In the genomic region with DNA sequence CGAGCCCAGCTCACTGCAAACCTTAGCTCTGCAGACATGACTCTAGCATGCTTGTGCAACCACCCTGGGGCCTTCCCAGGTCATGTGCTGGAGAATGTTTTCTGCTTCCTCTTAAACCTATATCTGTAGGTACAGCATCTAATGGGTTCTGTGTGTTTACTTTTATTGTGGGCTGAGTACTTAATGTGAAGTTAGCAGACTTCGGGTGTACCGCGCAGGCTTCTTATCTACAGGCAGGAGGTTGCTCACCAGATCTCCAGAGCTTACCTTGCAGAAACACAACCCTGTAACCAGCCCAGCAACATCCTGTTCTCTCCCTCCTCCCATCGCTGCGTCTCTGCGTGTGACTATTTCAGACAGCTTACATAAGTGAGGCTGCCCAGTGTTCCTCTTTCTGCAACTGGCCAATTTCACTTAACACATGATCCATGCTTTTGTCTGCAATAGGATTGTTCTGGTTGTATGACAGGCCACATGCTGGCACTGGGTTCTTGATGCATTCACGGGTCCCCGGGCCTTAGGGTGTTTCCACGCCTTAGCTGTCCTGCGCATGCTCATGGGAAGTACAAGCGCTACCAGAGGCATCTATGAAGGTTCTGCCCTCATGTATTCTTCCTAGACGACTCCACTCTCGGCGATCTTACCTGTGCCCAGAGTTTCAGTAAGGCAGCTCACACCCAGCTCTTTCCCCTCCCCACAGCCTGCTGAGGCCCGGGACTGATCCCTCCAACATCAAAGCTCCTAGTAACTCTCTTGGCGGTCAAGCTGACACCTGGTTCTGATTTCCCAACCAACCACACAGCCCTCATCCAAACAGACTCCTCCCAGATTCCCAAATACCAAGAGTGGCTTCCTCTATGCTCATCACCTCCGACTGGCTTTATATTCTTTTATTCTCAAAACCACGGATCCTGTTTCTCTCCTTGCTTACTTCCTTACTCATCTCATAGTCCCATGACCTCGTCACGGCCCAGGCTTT, we compare ENCODE assay signal across 8 mouse cellular contexts.
DNase-seq lines count a peak whose midpoint lies in the region; TF ChIP-seq lines count a peak whose summit lies in the region.

No protein-coding gene starts in this region.

- peaks cover 32% of the 10 kb centered on the region for H3K79me3 ChIP-seq in C2C12 (ENCODE audit: low read depth)

- 68% methylated on average over 21 of the region's 21 CpGs for WGBS in heart, embryonic 10.5 days
- 82% methylated on average over 21 of the region's 21 CpGs for WGBS in hindbrain, embryonic 10.5 days

- peaks cover 28% of the 10 kb centered on the region for H3K4me1 ChIP-seq in heart, embryonic 10.5 days
- H3K4me1 ChIP-seq in hindbrain, embryonic 10.5 days (replicated peaks) = peaks cover 18% of the 10 kb centered on the region

- DNase-seq in frontal cortex, postnatal 36 days (ENCODE audit: low spot score in 2 of 2) = peak; percentile 35 to 66
- no peak for DNase-seq in frontal cortex, postnatal 25 days (ENCODE audit: low spot score in 2 of 2)
- no peak for DNase-seq in heart, embryonic 10.5 days (ENCODE audit: low spot score)
- peak; percentile 59 for DNase-seq in lung, postnatal 25 days (ENCODE audit: low spot score)
- peak; percentile 68 for DNase-seq in thymus, postnatal 14 days
- no peak for DNase-seq in hindbrain, embryonic 10.5 days (ENCODE audit: low spot score)
- DNase-seq in cerebellum, adult 11 months = no peak

- no peak overlapping the region for H3K4me3 ChIP-seq in C2C12 (ENCODE audit: insufficient read depth, poor library complexity, severe bottlenecking)
- no peak overlapping the region for H3K4me3 ChIP-seq in heart, embryonic 10.5 days
- no peak overlapping the region for H3K4me3 ChIP-seq in hindbrain, embryonic 10.5 days

- H3K36me3 ChIP-seq in C2C12 (ENCODE audit: control insufficient read depth, insufficient read depth) = peaks cover 14% of the 10 kb centered on the region
- H3K36me3 ChIP-seq in heart, embryonic 10.5 days = no peaks in the 10 kb centered on the region
- H3K36me3 ChIP-seq in hindbrain, embryonic 10.5 days = no peaks in the 10 kb centered on the region

- no peaks in the 10 kb centered on the region for H3K9me3 ChIP-seq in heart, embryonic 10.5 days
- no peaks in the 10 kb centered on the region for H3K9me3 ChIP-seq in hindbrain, embryonic 10.5 days

- H3K27me3 ChIP-seq in C2C12 (ENCODE audit: control insufficient read depth, insufficient read depth, insufficient read length) = no peaks in the 10 kb centered on the region
- H3K27me3 ChIP-seq in heart, embryonic 10.5 days (ENCODE audit: insufficient read depth, poor library complexity, severe bottlenecking) = no peaks in the 10 kb centered on the region
- H3K27me3 ChIP-seq in hindbrain, embryonic 10.5 days (ENCODE audit: insufficient read depth, poor library complexity, severe bottlenecking) = no peaks in the 10 kb centered on the region

- peaks cover 51% of the 10 kb centered on the region for H3K79me2 ChIP-seq in C2C12 (ENCODE audit: control insufficient read depth, insufficient read depth)

- no peak for TF ChIP-seq CTCF in C2C12 (IDR thresholded peaks at IDR 0.05; ENCODE audit: control insufficient read depth, insufficient read depth, insufficient read length)

- H3K27ac ChIP-seq in heart, embryonic 10.5 days = 0 out of 2 replicates have a peak overlapping the region, but pooled peaks have one; percentile 22
- no peak overlapping the region; the same call in 1 of the 2 replicates for H3K27ac ChIP-seq in hindbrain, embryonic 10.5 days

- H3ac ChIP-seq in C2C12 (ENCODE audit: control insufficient read depth, insufficient read length, low read depth) = no peak overlapping the region

TF ChIP-seq in C2C12, 6 proteins besides CTCF, POLR2A, EP300 and RAD21:
- TF ChIP-seq CEBPB (IDR thresholded peaks at IDR 0.05; ENCODE audit: low read depth) = peak; percentile 9
- no peak for TF ChIP-seq MAX (IDR thresholded peaks at IDR 0.05)
- no peak for TF ChIP-seq USF1 (IDR thresholded peaks at IDR 0.05; ENCODE audit: low read depth)
TF ChIP-seq in C2C12: peak in this region for 1.

Comparison
In these comparisons a context has a peak if more than half of its experiments do, and no peak if none do; other contexts are left out.
1. DNase-seq: peak in frontal cortex, postnatal 36 days (2 of 2), lung, postnatal 25 days (single experiment) and thymus, postnatal 14 days (single experiment); none in frontal cortex, postnatal 25 days (0 of 2), heart, embryonic 10.5 days (single experiment), hindbrain, embryonic 10.5 days (single experiment) and cerebellum, adult 11 months (single experiment).